7 mouse cellular contexts compared by ENCODE assay signal in genomic region chr11:54437823-54438337, GRCm38 (mm10). TPM values are rescaled to one million over a fixed set of nuclear protein-coding genes. Genes with fewer than 3 reads are reported as not detected.
DNase-seq lines count a peak whose midpoint lies in the region; ATAC-seq lines count a peak whose summit lies in the region.

Gene Fnip1, plus strand, starts transcription at chr11:54438199.

- ATAC-seq in intestine, embryonic 15.5 days, result peak; percentile 97

- peak within 1 kb of the TSS; percentile 89 for H3K9ac ChIP-seq in intestine, embryonic 15.5 days

- WGBS in intestine, embryonic 15.5 days, result 0% methylated on average over 47 of the region's 47 CpGs
- under 1% methylated on average over 47 of the region's 47 CpGs for WGBS in midbrain, embryonic 10.5 days

- peak within 1 kb of the TSS; percentile 88 for H3K27ac ChIP-seq in intestine, embryonic 15.5 days
- H3K27ac ChIP-seq in midbrain, embryonic 10.5 days (replicated peaks), result peak within 1 kb of the TSS; percentile 96

- H3K4me3 ChIP-seq in intestine, embryonic 15.5 days (replicated peaks), result peak within 1 kb of the TSS; percentile 97
- peak within 1 kb of the TSS; percentile 95 for H3K4me3 ChIP-seq in midbrain, embryonic 10.5 days

- H3K27me3 ChIP-seq in intestine, embryonic 15.5 days (replicated peaks), result no peaks in the 10 kb centered on the region
- H3K27me3 ChIP-seq in midbrain, embryonic 10.5 days (ENCODE audit: low read depth, poor library complexity, severe bottlenecking), result no peaks in the 10 kb centered on the region

- peak within 1 kb of the TSS; percentile 57 for H3K4me2 ChIP-seq in intestine, embryonic 15.5 days (replicated peaks)

- H3K4me1 ChIP-seq in intestine, embryonic 15.5 days (replicated peaks), result 0 out of 2 replicates have a peak, but pooled peaks cover 4% of the 10 kb centered on the region
- H3K4me1 ChIP-seq in midbrain, embryonic 10.5 days, result peaks cover 24% of the 10 kb centered on the region

- peak; percentile 89 to 92 for DNase-seq in adrenal gland, adult 18-20 months (ENCODE audit: low spot score in 2 of 2)
- peak; percentile 96 for DNase-seq in embryo, embryonic 11 days
- peak; percentile 95 for DNase-seq in gastrocnemius, postnatal 25 days
- DNase-seq in left cerebral cortex, postnatal 25 days (ENCODE audit: low spot score in 2 of 2), result peak; percentile 94 to 97
- DNase-seq in midbrain, embryonic 10.5 days (ENCODE audit: low spot score), result peak; percentile 96
- peak; percentile 97 for DNase-seq in right cerebral cortex, postnatal 4 days

- no peaks in the 10 kb centered on the region for H3K9me3 ChIP-seq in intestine, embryonic 15.5 days
- H3K9me3 ChIP-seq in midbrain, embryonic 10.5 days (replicated peaks), result no peaks in the 10 kb centered on the region

- no peaks in the 10 kb centered on the region for H3K36me3 ChIP-seq in intestine, embryonic 15.5 days
- no peaks in the 10 kb centered on the region for H3K36me3 ChIP-seq in midbrain, embryonic 10.5 days

- intact Hi-C loops in left cerebral cortex, postnatal 25 days (cut with DNase I), result loop anchor here (2.0 kb wide), 1 partner anchor 85 kb away; the partner anchor contains the start of gene Rapgef6

RNA-seq across cellular contexts. Expression of gene Fnip1, which starts in this region (rescaled TPM):
- 10 to 100 TPM; 26.8 to 31.1 TPM for total RNA-seq in adrenal gland, adult 18-20 months (2021)
- 10 to 100 TPM; 22.1 to 38.2 TPM for total RNA-seq in gastrocnemius, postnatal 25 days (2021)
- 8.6 and 10.6 TPM in 2 replicates for polyA plus RNA-seq in intestine, embryonic 15.5 days (2015; fragmentation: Nextera tagmentation; extraction: Ambion mirVana)
- total RNA-seq in left cerebral cortex, postnatal 25 days (2021), result 10 to 100 TPM; 37.3 to 40.5 TPM
- polyA plus RNA-seq in midbrain, embryonic 10.5 days (2016; fragmentation: Nextera tagmentation; extraction: Ambion mirVana), result 8.7 and 9.4 TPM in 2 replicates

Comparison
In these comparisons a context has a peak if more than half of its experiments do, and no peak if none do; other contexts are left out.
1. Peak in every context shown above with its lines: DNase-seq, ATAC-seq, H3K4me3 ChIP-seq and H3K27ac ChIP-seq.